Mouse (Mus musculus) spleen, adult 2 months (tissue): ENCODE measurements at regions not wholly inside any gene's neighbourhood (a gene's known extent, or its start where the extent isn't known, plus 50 kb on each side); places are given as distances from the start of the nearest gene placed in this dataset.

Experiments
- CTCF ChIP-seq: fragments of 200-500 bp; IDR thresholded peaks from 2 replicates; pipeline ENCODE4 v1.5.1; 2011; ENCODE audit warnings: mild to moderate bottlenecking, inconsistent platforms; ENCODE audit not compliant: insufficient read depth, insufficient read length, insufficient replicate concordance; ENCODE audit errors: extremely low read depth
- POLR2A ChIP-seq: fragments of 200-500 bp; IDR thresholded peaks from 2 replicates; pipeline ENCODE4 v1.6.1; 2011; ENCODE audit warnings: low read depth, low read length, inconsistent platforms

DNA sequence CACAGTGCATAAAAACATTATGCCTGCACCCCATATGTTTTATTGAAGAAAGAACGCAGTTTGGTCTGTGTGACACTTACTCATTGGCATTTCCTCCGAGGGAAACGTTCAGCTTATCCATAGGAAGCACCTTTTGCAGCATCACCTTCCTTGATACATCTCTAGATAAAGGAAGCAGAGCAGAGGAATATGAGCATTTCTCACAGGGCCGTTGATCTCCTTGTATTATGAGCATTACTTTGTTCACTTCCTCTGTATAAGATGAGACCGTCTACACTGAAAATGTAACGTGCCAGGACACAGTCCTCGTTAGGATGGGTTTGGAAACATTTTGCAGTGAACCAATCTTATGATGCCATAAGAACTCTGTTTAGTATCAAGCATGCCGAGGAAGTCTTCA is 1648.5 kb upstream of the Gm7489 start:
- TF ChIP-seq POLR2A = no peak
- TF ChIP-seq CTCF = no peak
